Mouse (Mus musculus) T-helper 17 cell (primary cell): ENCODE results near the gene Defb22.

Experiments used
- in situ Hi-C, 2 experiments: fragments of 300-600 bp; cut with MboI, MseI; formaldehyde crosslinking; loops; 1 replicate in 1 of 2; 2 replicates in 1 of 2; pipeline ENCODE4 v1.15.1; 2025; ENCODE audit warnings: high pct_unique_total_duplicates in 2 of 2

Defb22 gene

GRCm38 (mm10) chr2:152490038-152490437, at the start of gene Defb22:
Defb22 (minus strand) TSS chr2:152490138.
- in situ Hi-C loops = no loop called here

GRCm38 (mm10) chr2:152517981-152518380, 28.0 kb upstream of the Defb22 start, which contains the start of gene Defb28:
Defb28 (plus strand) TSS chr2:152518255.
- in situ Hi-C loops = no loop called here

- in situ Hi-C loops = no loop called here
These were observed 26.1 kb upstream of the Defb22 start for GRCm38 (mm10) chr2:152516084-152516483.

- in situ Hi-C loops = no loop called here
These were observed 21.7 kb upstream of the Defb22 start, which contains the start of gene Defb26 for GRCm38 (mm10) chr2:152511592-152511991. Defb26 (minus strand) TSS chr2:152511692.

- in situ Hi-C loops = no loop called here
These were observed 14.0 kb upstream of the Defb22 start for GRCm38 (mm10) chr2:152503950-152504349.

GRCm38 (mm10) chr2:152500863-152501229, 10.9 kb upstream of the Defb22 start:
- in situ Hi-C loops = no loop called here

GRCm38 (mm10) chr2:152500204-152500862, 10.4 kb upstream of the Defb22 start:
- in situ Hi-C loops = no loop called here

- in situ Hi-C loops = no loop called here
These were observed 8.1 kb upstream of the Defb22 start for GRCm38 (mm10) chr2:152498020-152498419.

GRCm38 (mm10) chr2:152493151-152493550, 3.2 kb upstream of the Defb22 start:
- in situ Hi-C loops = no loop called here

- in situ Hi-C loops = no loop called here
These were observed 2.9 kb downstream of the Defb22 start for GRCm38 (mm10) chr2:152487024-152487423.

- in situ Hi-C loops = loop anchor here in 1 of 2 experiments (5.0 kb wide), 1 partner anchor 99 kb away; no protein-coding TSS in a partner anchor
These were observed 8.2 kb downstream of the Defb22 start for GRCm38 (mm10) chr2:152481726-152482125.

- in situ Hi-C loops = loop anchor here in 1 of 2 experiments (5.0 kb wide), 1 partner anchor 99 kb away; no protein-coding TSS in a partner anchor
These were observed 9.1 kb downstream of the Defb22 start for GRCm38 (mm10) chr2:152480881-152481280.

GRCm38 (mm10) chr2:152476763-152477162, 13.2 kb downstream of the Defb22 start, which contains the start of gene Defb20:
Defb20 (plus strand) TSS chr2:152477063.
- in situ Hi-C loops = no loop called here

- in situ Hi-C loops = no loop called here
These were observed 17.5 kb downstream of the Defb22 start for GRCm38 (mm10) chr2:152472434-152472833.

GRCm38 (mm10) chr2:152470973-152471372, 19.0 kb downstream of the Defb22 start:
- in situ Hi-C loops = no loop called here

- in situ Hi-C loops = no loop called here
These were observed 25.3 kb downstream of the Defb22 start, which contains the start of gene Defb23 for GRCm38 (mm10) chr2:152464570-152465150. Defb23 (minus strand) TSS chr2:152464620.

GRCm38 (mm10) chr2:152459241-152459640, 30.7 kb downstream of the Defb22 start:
- in situ Hi-C loops = no loop called here

- in situ Hi-C loops = no loop called here
These were observed 37.7 kb downstream of the Defb22 start for GRCm38 (mm10) chr2:152452101-152452781.

GRCm38 (mm10) chr2:152450241-152450640, 39.7 kb downstream of the Defb22 start:
- in situ Hi-C loops = no loop called here

- in situ Hi-C loops = loop anchor here in 1 of 2 experiments (5.0 kb wide), 1 partner anchor 55 kb away; no protein-coding TSS in a partner anchor
These were observed 42.5 kb downstream of the Defb22 start for GRCm38 (mm10) chr2:152447461-152447860.

GRCm38 (mm10) chr2:152446642-152447041, 43.3 kb downstream of the Defb22 start:
- in situ Hi-C loops = loop anchor here in 1 of 2 experiments (5.0 kb wide), 1 partner anchor 54 kb away; no protein-coding TSS in a partner anchor

GRCm38 (mm10) chr2:152443281-152443680, 46.7 kb downstream of the Defb22 start:
- in situ Hi-C loops = no loop called here
